Mouse (Mus musculus) stomach, postnatal 0 days (tissue): ENCODE results near the gene Reep3.

ENCODE experiments used
- CTCF ChIP-seq: IDR thresholded peaks from 2 replicates; pipeline ENCODE4 v1.5.1; 2016; ENCODE audit warnings: antibody characterized with exemption, low read depth, mild to moderate bottlenecking, moderate library complexity
- EP300 ChIP-seq: optimal IDR thresholded peaks from 2 replicates; pipeline ENCODE3; 2016; ENCODE audit warnings: antibody characterized with exemption

GRCm38 (mm10) chr10:66974417-66974816 lies 122.3 kb downstream of the Reep3 start:
- no peak for TF ChIP-seq CTCF
- no peak for TF ChIP-seq EP300
